Mouse (Mus musculus) heart, embryonic 12.5 days (tissue): ENCODE measurements around the gene Gcg. TPM values are rescaled to one million over a fixed set of nuclear protein-coding genes. Genes with fewer than 3 reads are reported as not detected.

Experiments
- ATAC-seq: fragments of 200-750 bp; cut with Nextera tagmentation; 2 replicates; pipeline ENCODE4 v1.8.0; 2017; ENCODE audit warnings: moderate TSS enrichment, moderate library complexity; ENCODE audit not compliant: insufficient number of reproducible peaks, low FRiP score
- H3K27ac ChIP-seq: fragments of 300-500 bp; sonication (generic); 2 replicates; pipeline ENCODE4 v1.5.1; 2016; ENCODE audit warnings: mild to moderate bottlenecking, moderate library complexity; ENCODE audit not compliant: poor library complexity, severe bottlenecking
- H3K27me3 ChIP-seq: fragments of 300-500 bp; sonication (generic); replicated peaks from 2 replicates; pipeline ENCODE4 v1.6.1; 2016; ENCODE audit warnings: mild to moderate bottlenecking, moderate library complexity
- H3K36me3 ChIP-seq: fragments of 300-500 bp; sonication (generic); 2 replicates; pipeline ENCODE4 v1.6.1; 2016; ENCODE audit warnings: mild to moderate bottlenecking, moderate library complexity
- H3K4me1 ChIP-seq: fragments of 300-500 bp; sonication (generic); replicated peaks from 2 replicates; pipeline ENCODE4 v1.6.1; 2016; ENCODE audit warnings: mild to moderate bottlenecking
- H3K4me2 ChIP-seq: fragments of 300-500 bp; sonication (generic); 2 replicates; pipeline ENCODE4 v1.6.1; 2016; ENCODE audit warnings: mild to moderate bottlenecking, moderate library complexity
- H3K4me3 ChIP-seq: fragments of 300-500 bp; sonication (generic); 2 replicates; pipeline ENCODE4 v1.5.1; 2016; ENCODE audit warnings: mild to moderate bottlenecking
- H3K9ac ChIP-seq: fragments of 300-500 bp; sonication (generic); 2 replicates; pipeline ENCODE4 v1.6.1; 2016; ENCODE audit warnings: mild to moderate bottlenecking, moderate library complexity
- H3K9me3 ChIP-seq: fragments of 300-500 bp; sonication (generic); replicated peaks from 2 replicates; pipeline ENCODE4 v1.6.1; 2016; ENCODE audit warnings: mild to moderate bottlenecking, moderate library complexity
- WGBS: fragments of 180-500 bp; shearing (Covaris S2); methylation state at CpG from one replicate; pipeline ENCODE4 v1.1.7; 2016; 5-methylcytosine and 5-hydroxymethylcytosine counted together
- polyA plus RNA-seq: library from polyadenylated mRNA; unstranded; fragments of >200 nt; fragmentation: Nextera tagmentation; extraction: Ambion mirVana; gene quantifications from 2 replicates; pipeline ENCODE4 v1.2.1, GENCODE M21; 2016

The Gcg gene
- polyA plus RNA-seq, result not detected in 2 replicates

- no peak within 1 kb of the TSS for H3K27ac ChIP-seq
- WGBS, result 86% methylated on average over 9 of the region's 9 CpGs
- no peaks in the 10 kb centered on the region for H3K27me3 ChIP-seq
- no peaks in the 10 kb centered on the region for H3K9me3 ChIP-seq
- H3K36me3 ChIP-seq, result no peaks in the 10 kb centered on the region
- H3K4me1 ChIP-seq, result no peaks in the 10 kb centered on the region
- no peak for ATAC-seq
- no peak within 1 kb of the TSS for H3K4me2 ChIP-seq
- no peak within 1 kb of the TSS for H3K9ac ChIP-seq
- H3K4me3 ChIP-seq, result no peak within 1 kb of the TSS
These were observed at the start of gene Gcg for GRCm38 (mm10) chr2:62483550-62483949. Gene Gcg (minus strand): TSS chr2:62483650.

GRCm38 (mm10) chr2:62531065-62531464 is 47.6 kb upstream of the Gcg start:
- no peak for ATAC-seq

GRCm38 (mm10) chr2:62526399-62526798 is 42.9 kb upstream of the Gcg start:
- no peaks in the 10 kb centered on the region for H3K4me1 ChIP-seq
- no peaks in the 10 kb centered on the region for H3K9me3 ChIP-seq
- H3K4me3 ChIP-seq, result no peak overlapping the region
- ATAC-seq, result no peak
- 88% methylated on average over 9 of the region's 9 CpGs for WGBS
- no peak overlapping the region for H3K9ac ChIP-seq
- H3K36me3 ChIP-seq, result no peaks in the 10 kb centered on the region
- H3K27ac ChIP-seq, result no peak overlapping the region
- no peak overlapping the region for H3K4me2 ChIP-seq
- no peaks in the 10 kb centered on the region for H3K27me3 ChIP-seq

More at GRCm38 (mm10) chr2:62531065-62531464, 47.6 kb upstream of the Gcg start:
- no peak overlapping the region for H3K9ac ChIP-seq
- no peak overlapping the region for H3K4me2 ChIP-seq
- no peaks in the 10 kb centered on the region for H3K36me3 ChIP-seq
- H3K27me3 ChIP-seq, result no peaks in the 10 kb centered on the region
- H3K4me3 ChIP-seq, result no peak overlapping the region
- WGBS, result 64% methylated on average over 1 of the region's 1 CpGs
- H3K4me1 ChIP-seq, result no peaks in the 10 kb centered on the region
- H3K27ac ChIP-seq, result no peak overlapping the region
- no peaks in the 10 kb centered on the region for H3K9me3 ChIP-seq

- no peaks in the 10 kb centered on the region for H3K27me3 ChIP-seq
- H3K9me3 ChIP-seq, result no peaks in the 10 kb centered on the region
- H3K4me3 ChIP-seq, result no peak overlapping the region
- H3K9ac ChIP-seq, result no peak overlapping the region
- H3K4me2 ChIP-seq, result no peak overlapping the region
- no peak for ATAC-seq
- 68% methylated on average over 2 of the region's 2 CpGs for WGBS
- H3K36me3 ChIP-seq, result no peaks in the 10 kb centered on the region
- no peak overlapping the region for H3K27ac ChIP-seq
- no peaks in the 10 kb centered on the region for H3K4me1 ChIP-seq
These were observed 34.3 kb upstream of the Gcg start for GRCm38 (mm10) chr2:62517790-62518189.

GRCm38 (mm10) chr2:62514477-62514876 is 31.0 kb upstream of the Gcg start:
- 76% methylated on average over 6 of the region's 6 CpGs for WGBS
- no peaks in the 10 kb centered on the region for H3K4me1 ChIP-seq
- H3K36me3 ChIP-seq, result no peaks in the 10 kb centered on the region
- H3K9ac ChIP-seq, result no peak overlapping the region
- no peak overlapping the region for H3K27ac ChIP-seq
- H3K9me3 ChIP-seq, result no peaks in the 10 kb centered on the region
- no peaks in the 10 kb centered on the region for H3K27me3 ChIP-seq
- H3K4me2 ChIP-seq, result no peak overlapping the region
- ATAC-seq, result no peak
- H3K4me3 ChIP-seq, result no peak overlapping the region

- 87% methylated on average over 15 of the region's 15 CpGs for WGBS
- Histone ChIP-seq H3K27ac (no peak overlapping the region), H3K4me1 (no peaks in the 10 kb centered on the region), H3K27me3 (no peaks in the 10 kb centered on the region), H3K36me3 (no peaks in the 10 kb centered on the region), H3K4me2 (no peak overlapping the region), H3K9ac (no peak overlapping the region), H3K9me3 (no peaks in the 10 kb centered on the region), H3K4me3 (no peak overlapping the region)
- no peak for ATAC-seq
These were observed 30.0 kb upstream of the Gcg start for GRCm38 (mm10) chr2:62513477-62513876.

GRCm38 (mm10) chr2:62507130-62507529 is 23.7 kb upstream of the Gcg start:
- Histone ChIP-seq H3K27ac (no peak overlapping the region), H3K4me3 (no peak overlapping the region), H3K9me3 (no peaks in the 10 kb centered on the region), H3K4me2 (no peak overlapping the region), H3K9ac (no peak overlapping the region), H3K4me1 (no peaks in the 10 kb centered on the region), H3K27me3 (no peaks in the 10 kb centered on the region), H3K36me3 (no peaks in the 10 kb centered on the region)
- 91% methylated on average over 5 of the region's 5 CpGs for WGBS
- ATAC-seq, result no peak

GRCm38 (mm10) chr2:62506441-62506840 is 23.0 kb upstream of the Gcg start:
- 65% methylated on average over 2 of the region's 2 CpGs for WGBS
- ATAC-seq, result no peak
- Histone ChIP-seq H3K9ac (no peak overlapping the region), H3K4me3 (no peak overlapping the region), H3K4me2 (no peak overlapping the region), H3K36me3 (no peaks in the 10 kb centered on the region), H3K27me3 (no peaks in the 10 kb centered on the region), H3K9me3 (no peaks in the 10 kb centered on the region), H3K27ac (no peak overlapping the region), H3K4me1 (no peaks in the 10 kb centered on the region)

- no peaks in the 10 kb centered on the region for H3K36me3 ChIP-seq
- no peak for ATAC-seq
- no peak overlapping the region for H3K27ac ChIP-seq
- H3K4me1 ChIP-seq, result no peaks in the 10 kb centered on the region
- 84% methylated on average over 4 of the region's 4 CpGs for WGBS
- no peak overlapping the region for H3K4me3 ChIP-seq
- H3K9ac ChIP-seq, result no peak overlapping the region
- H3K27me3 ChIP-seq, result no peaks in the 10 kb centered on the region
- H3K4me2 ChIP-seq, result no peak overlapping the region
- no peaks in the 10 kb centered on the region for H3K9me3 ChIP-seq
These were observed 20.9 kb upstream of the Gcg start for GRCm38 (mm10) chr2:62504269-62504796.

- Histone ChIP-seq H3K27me3 (no peaks in the 10 kb centered on the region), H3K4me3 (no peak overlapping the region), H3K9me3 (no peaks in the 10 kb centered on the region), H3K4me2 (no peak overlapping the region), H3K36me3 (no peaks in the 10 kb centered on the region), H3K4me1 (no peaks in the 10 kb centered on the region), H3K9ac (no peak overlapping the region), H3K27ac (no peak overlapping the region)
- 77% methylated on average over 5 of the region's 5 CpGs for WGBS
- no peak for ATAC-seq
These were observed 19.9 kb upstream of the Gcg start for GRCm38 (mm10) chr2:62503326-62503725.

GRCm38 (mm10) chr2:62502516-62502915 is 19.1 kb upstream of the Gcg start:
- Histone ChIP-seq H3K4me3 (no peak overlapping the region), H3K27me3 (no peaks in the 10 kb centered on the region), H3K36me3 (no peaks in the 10 kb centered on the region), H3K9ac (no peak overlapping the region), H3K4me1 (no peaks in the 10 kb centered on the region), H3K4me2 (no peak overlapping the region), H3K27ac (no peak overlapping the region), H3K9me3 (no peaks in the 10 kb centered on the region)
- 79% methylated on average over 4 of the region's 4 CpGs for WGBS
- no peak for ATAC-seq

- Histone ChIP-seq H3K9me3 (no peaks in the 10 kb centered on the region), H3K4me2 (no peak overlapping the region), H3K27ac (no peak overlapping the region), H3K4me3 (no peak overlapping the region), H3K36me3 (no peaks in the 10 kb centered on the region), H3K4me1 (no peaks in the 10 kb centered on the region), H3K27me3 (no peaks in the 10 kb centered on the region), H3K9ac (no peak overlapping the region)
- ATAC-seq, result no peak
- 80% methylated on average over 5 of the region's 5 CpGs for WGBS
These were observed 15.4 kb upstream of the Gcg start for GRCm38 (mm10) chr2:62498821-62499220.
